Mouse (Mus musculus): ENCODE measurements around the gene Klf3. TPM values are rescaled to one million over a fixed set of nuclear protein-coding genes. Genes with fewer than 3 reads are reported as not detected.
A peak's percentile ranks its signal among the peaks of the same experiment; 100 is the strongest.

Klf3 gene
- polyA plus RNA-seq (2012; rRNA removed) = 46.9 and 47.0 TPM in 2 replicates

DNA sequence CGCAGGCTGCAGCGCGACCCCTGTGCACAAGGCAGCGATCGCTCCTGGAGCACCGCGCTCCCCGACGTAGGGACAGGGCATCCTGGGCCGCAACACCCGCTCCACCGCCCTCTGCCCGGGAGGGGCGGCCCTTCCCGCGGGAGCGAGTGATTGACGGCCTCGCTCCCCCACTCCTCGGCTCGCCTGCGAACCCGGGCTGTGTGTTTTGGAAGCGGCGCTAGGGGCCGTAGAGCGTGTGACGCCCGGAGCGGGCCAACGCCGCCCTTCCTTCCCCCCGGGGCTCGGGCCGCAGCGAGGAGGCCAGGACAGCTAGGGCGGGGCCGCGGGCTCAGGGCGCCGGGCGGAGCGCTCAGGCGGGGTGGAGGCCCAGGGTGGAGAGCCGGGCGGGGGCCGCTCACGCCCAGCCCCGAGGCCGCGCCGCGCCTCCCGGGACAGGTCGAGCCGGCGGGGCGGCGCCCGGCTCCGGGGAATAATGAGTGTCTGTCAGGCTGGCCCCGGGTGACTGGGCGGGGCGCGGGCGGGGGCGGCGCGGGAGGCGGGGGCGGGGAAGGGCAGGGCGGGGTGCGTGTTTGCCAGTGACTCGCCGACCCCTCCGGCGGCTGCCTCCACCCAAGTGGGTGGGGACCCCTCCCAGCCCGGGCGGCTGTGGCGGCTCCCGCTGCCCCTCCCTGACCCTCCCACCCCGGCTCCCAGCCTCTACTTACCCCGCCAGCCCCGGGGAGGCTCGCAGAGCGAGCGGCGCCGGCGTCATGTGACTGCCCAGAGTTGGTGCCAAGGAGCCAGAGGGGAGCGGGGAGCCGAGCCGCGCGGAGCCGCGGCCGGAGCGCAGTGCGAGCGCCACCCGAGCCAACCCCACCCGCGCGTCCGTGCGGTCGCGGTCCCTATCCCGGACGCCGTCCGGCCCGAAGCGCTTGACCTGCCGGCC, at the start of gene Klf3:
TSS of gene Klf3 (plus strand) at position 594 of the 925 bp plus-strand sequence.
- DNase-seq = peak; percentile 97
- WGBS = under 1% methylated on average over 93 of the region's 116 CpGs
- Histone ChIP-seq H3K36me3 (ENCODE audit: control insufficient read depth, insufficient read depth, low read length) (no peaks in the 10 kb centered on the region), H3K4me3 (ENCODE audit: insufficient read depth, low read depth, low read length) (peak within 1 kb of the TSS; percentile 97), H3K27me3 (replicated peaks; ENCODE audit: control insufficient read depth, insufficient read depth, low read length) (no peaks in the 10 kb centered on the region), H3K27ac (ENCODE audit: insufficient read depth, low read depth, low read length) (peak within 1 kb of the TSS; percentile 99), H3K4me1 (ENCODE audit: control insufficient read depth, insufficient read depth, low read length) (peaks cover 12% of the 10 kb centered on the region)
- TF ChIP-seq CTCF (conservative IDR thresholded peaks at IDR 0.05; ENCODE audit: insufficient read depth, insufficient read length, low read depth, low read length) = no peak
- peak; percentile 86 for TF ChIP-seq POLR2A (IDR thresholded peaks at IDR 0.05; ENCODE audit: low read depth, low read length)

DNA sequence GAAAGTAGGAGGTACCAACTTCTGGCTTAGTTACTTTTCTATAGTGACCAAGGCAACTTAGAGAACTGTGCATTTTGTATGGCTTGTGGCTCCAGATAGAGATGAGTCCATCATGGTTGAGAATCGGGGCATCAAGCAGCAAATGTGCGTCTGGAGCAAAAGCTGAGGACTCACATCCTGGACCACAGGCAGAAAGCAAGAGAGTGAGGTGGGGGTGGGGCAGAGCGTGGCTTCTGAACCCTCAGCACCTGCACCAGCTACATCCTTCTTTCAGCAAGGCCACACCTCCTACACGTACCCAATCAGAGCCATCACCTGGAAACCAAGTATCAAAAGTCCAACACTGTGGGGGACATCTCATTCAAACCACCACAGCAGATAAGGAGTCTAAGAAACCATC, 40.9 kb upstream of the Klf3 start:
- no peak overlapping the region for H3K4me3 ChIP-seq (ENCODE audit: insufficient read depth, low read depth, low read length)
- TF ChIP-seq POLR2A (IDR thresholded peaks at IDR 0.05; ENCODE audit: low read depth, low read length) (no peak), CTCF (conservative IDR thresholded peaks at IDR 0.05; ENCODE audit: insufficient read depth, insufficient read length, low read depth, low read length) (no peak)
- no peaks in the 10 kb centered on the region for H3K36me3 ChIP-seq (ENCODE audit: control insufficient read depth, insufficient read depth, low read length)
- H3K27me3 ChIP-seq (replicated peaks; ENCODE audit: control insufficient read depth, insufficient read depth, low read length) = no peaks in the 10 kb centered on the region
- WGBS = 94% methylated on average over 4 of the region's 4 CpGs
- H3K4me1 ChIP-seq (ENCODE audit: control insufficient read depth, insufficient read depth, low read length) = no peaks in the 10 kb centered on the region
- H3K27ac ChIP-seq (ENCODE audit: insufficient read depth, low read depth, low read length) = no peak overlapping the region
- DNase-seq = no peak

DNA sequence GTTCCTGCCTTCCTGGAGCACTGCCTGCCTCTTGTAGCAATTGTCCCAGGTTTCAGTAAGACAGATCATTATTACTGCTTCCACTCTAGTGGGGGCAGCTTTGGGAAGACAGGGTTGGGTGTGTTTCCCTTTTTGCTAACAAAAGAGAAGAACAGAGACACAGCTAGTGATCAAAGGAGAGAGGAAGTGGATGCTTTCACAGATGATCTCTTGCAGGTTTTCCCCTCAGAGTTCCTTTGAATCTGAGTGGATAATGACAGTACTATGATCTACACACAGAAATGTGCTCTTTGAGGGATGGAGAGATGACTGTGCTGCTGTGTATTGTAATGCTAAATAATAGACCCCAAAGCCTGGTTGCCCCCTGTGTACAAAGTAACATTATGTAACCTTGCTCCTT, 38.7 kb upstream of the Klf3 start:
- Histone ChIP-seq H3K4me1 (ENCODE audit: control insufficient read depth, insufficient read depth, low read length) (no peaks in the 10 kb centered on the region), H3K27me3 (replicated peaks; ENCODE audit: control insufficient read depth, insufficient read depth, low read length) (no peaks in the 10 kb centered on the region), H3K36me3 (ENCODE audit: control insufficient read depth, insufficient read depth, low read length) (no peaks in the 10 kb centered on the region), H3K27ac (ENCODE audit: insufficient read depth, low read depth, low read length) (no peak overlapping the region), H3K4me3 (ENCODE audit: insufficient read depth, low read depth, low read length) (no peak overlapping the region)
- TF ChIP-seq POLR2A (IDR thresholded peaks at IDR 0.05; ENCODE audit: low read depth, low read length) = no peak
- no peak for TF ChIP-seq CTCF (conservative IDR thresholded peaks at IDR 0.05; ENCODE audit: insufficient read depth, insufficient read length, low read depth, low read length)
- no peak for DNase-seq

DNA sequence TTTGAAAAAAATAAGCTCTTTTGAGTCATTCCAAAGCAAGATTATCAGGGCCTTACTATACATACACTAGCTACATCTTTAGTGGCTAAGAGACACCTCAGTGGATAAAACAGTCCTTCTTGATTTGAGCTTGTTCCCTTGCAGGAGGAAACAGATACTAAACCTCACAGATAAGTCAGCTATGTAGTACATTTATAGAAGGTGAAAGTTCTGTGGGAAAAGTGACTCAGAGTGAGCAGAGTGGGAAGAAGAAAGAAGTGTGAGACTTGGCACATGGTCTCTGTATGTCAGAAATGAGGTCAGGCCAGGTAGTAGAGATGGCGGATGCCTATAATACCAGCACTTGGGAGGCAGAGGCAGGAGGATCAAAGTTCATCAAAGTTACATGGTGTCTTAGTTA, 37.4 kb upstream of the Klf3 start:
- Histone ChIP-seq H3K27me3 (replicated peaks; ENCODE audit: control insufficient read depth, insufficient read depth, low read length) (no peaks in the 10 kb centered on the region), H3K4me1 (ENCODE audit: control insufficient read depth, insufficient read depth, low read length) (no peaks in the 10 kb centered on the region), H3K4me3 (ENCODE audit: insufficient read depth, low read depth, low read length) (no peak overlapping the region), H3K36me3 (ENCODE audit: control insufficient read depth, insufficient read depth, low read length) (no peaks in the 10 kb centered on the region), H3K27ac (ENCODE audit: insufficient read depth, low read depth, low read length) (no peak overlapping the region)
- WGBS = 69% methylated on average over 1 of the region's 1 CpGs
- DNase-seq = peak; percentile 4
- TF ChIP-seq CTCF (conservative IDR thresholded peaks at IDR 0.05; ENCODE audit: insufficient read depth, insufficient read length, low read depth, low read length) = no peak
- TF ChIP-seq POLR2A (IDR thresholded peaks at IDR 0.05; ENCODE audit: low read depth, low read length) = no peak

DNA sequence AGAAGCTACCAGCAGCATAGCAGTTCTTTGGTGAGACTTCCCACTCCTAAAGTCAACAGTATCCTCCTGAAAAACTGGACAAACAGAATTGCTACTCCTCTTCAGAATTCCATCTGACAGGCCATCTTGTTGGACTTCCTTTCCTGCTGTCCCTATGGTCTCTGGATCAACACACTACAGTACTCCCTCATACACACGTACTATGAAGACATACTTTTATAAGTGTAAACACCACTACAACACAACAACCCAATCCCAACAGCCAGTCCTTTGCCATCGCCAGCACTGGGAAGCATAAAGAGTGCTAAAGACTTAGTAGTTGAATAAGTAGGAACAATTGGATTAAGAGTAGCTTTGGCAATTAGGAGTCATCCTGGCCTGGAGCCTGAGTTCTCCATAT, 36.6 kb upstream of the Klf3 start:
- Histone ChIP-seq H3K27me3 (replicated peaks; ENCODE audit: control insufficient read depth, insufficient read depth, low read length) (no peaks in the 10 kb centered on the region), H3K36me3 (ENCODE audit: control insufficient read depth, insufficient read depth, low read length) (no peaks in the 10 kb centered on the region), H3K4me1 (ENCODE audit: control insufficient read depth, insufficient read depth, low read length) (no peaks in the 10 kb centered on the region), H3K27ac (ENCODE audit: insufficient read depth, low read depth, low read length) (no peak overlapping the region), H3K4me3 (ENCODE audit: insufficient read depth, low read depth, low read length) (no peak overlapping the region)
- TF ChIP-seq CTCF (conservative IDR thresholded peaks at IDR 0.05; ENCODE audit: insufficient read depth, insufficient read length, low read depth, low read length) = no peak
- TF ChIP-seq POLR2A (IDR thresholded peaks at IDR 0.05; ENCODE audit: low read depth, low read length) = no peak
- WGBS = 96% methylated on average over 2 of the region's 2 CpGs
- no peak for DNase-seq

DNA sequence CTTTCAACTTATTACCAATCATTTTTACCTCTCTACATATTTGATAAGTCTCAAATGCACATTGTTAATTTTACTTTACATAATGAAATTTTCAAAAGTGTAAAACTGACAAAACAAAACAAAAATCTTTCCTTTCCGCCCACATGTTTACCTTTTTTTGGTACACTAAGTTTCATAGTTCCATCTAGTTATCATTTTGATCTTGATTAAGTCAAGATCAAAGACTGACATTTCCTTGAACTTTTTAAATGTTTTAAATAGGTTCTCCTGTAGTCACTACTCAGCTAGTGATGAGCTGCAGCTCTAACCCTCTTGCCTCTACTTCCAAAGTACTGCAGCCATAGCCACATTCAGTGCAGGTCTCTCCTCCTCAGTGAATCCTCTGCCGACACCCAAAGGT, 31.6 kb upstream of the Klf3 start:
- Histone ChIP-seq H3K27me3 (replicated peaks; ENCODE audit: control insufficient read depth, insufficient read depth, low read length) (no peaks in the 10 kb centered on the region), H3K27ac (ENCODE audit: insufficient read depth, low read depth, low read length) (no peak overlapping the region)
- WGBS = 94% methylated on average over 2 of the region's 2 CpGs

DNA sequence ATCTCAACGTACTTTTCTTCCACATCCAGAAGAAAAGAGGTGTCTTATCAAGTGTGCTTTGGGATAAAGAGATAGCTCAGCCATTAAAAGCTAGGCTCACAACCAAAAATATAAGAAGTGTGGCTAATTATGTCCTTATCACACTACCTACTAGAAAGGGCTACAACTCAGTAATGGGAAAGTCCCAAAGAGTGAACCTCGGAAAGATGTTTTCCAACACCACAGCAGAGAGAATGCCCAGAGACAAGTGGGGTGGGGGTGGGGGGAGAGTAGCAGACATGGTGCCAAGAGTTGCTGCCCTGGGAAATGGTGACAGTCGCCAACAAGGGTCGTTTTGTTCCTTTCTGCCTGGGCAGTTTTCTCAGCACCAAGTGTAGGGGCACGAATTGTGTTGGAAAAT, 25.0 kb upstream of the Klf3 start:
- Histone ChIP-seq H3K4me1 (ENCODE audit: control insufficient read depth, insufficient read depth, low read length) (no peaks in the 10 kb centered on the region), H3K4me3 (ENCODE audit: insufficient read depth, low read depth, low read length) (no peak overlapping the region), H3K36me3 (ENCODE audit: control insufficient read depth, insufficient read depth, low read length) (no peaks in the 10 kb centered on the region), H3K27me3 (replicated peaks; ENCODE audit: control insufficient read depth, insufficient read depth, low read length) (no peaks in the 10 kb centered on the region), H3K27ac (ENCODE audit: insufficient read depth, low read depth, low read length) (no peak overlapping the region)
- TF ChIP-seq CTCF (conservative IDR thresholded peaks at IDR 0.05; ENCODE audit: insufficient read depth, insufficient read length, low read depth, low read length) (no peak), POLR2A (IDR thresholded peaks at IDR 0.05; ENCODE audit: low read depth, low read length) (no peak)
- WGBS = 80% methylated on average over 5 of the region's 5 CpGs
- DNase-seq = no peak

More for the DNA sequence above, 31.6 kb upstream of the Klf3 start:
- no peaks in the 10 kb centered on the region for H3K4me1 ChIP-seq (ENCODE audit: control insufficient read depth, insufficient read depth, low read length)
- no peak for DNase-seq
- TF ChIP-seq POLR2A (IDR thresholded peaks at IDR 0.05; ENCODE audit: low read depth, low read length) = no peak
- TF ChIP-seq CTCF (conservative IDR thresholded peaks at IDR 0.05; ENCODE audit: insufficient read depth, insufficient read length, low read depth, low read length) = no peak
- no peak overlapping the region for H3K4me3 ChIP-seq (ENCODE audit: insufficient read depth, low read depth, low read length)
- H3K36me3 ChIP-seq (ENCODE audit: control insufficient read depth, insufficient read depth, low read length) = no peaks in the 10 kb centered on the region
